Mouse (Mus musculus): Measurements from ENCODE around the gene Olfr12. TPM values are rescaled to one million over a fixed set of nuclear protein-coding genes. Genes with fewer than 3 reads are reported as not detected.

Gene Olfr12
- polyA plus RNA-seq, 1 experiment from 2014 or later = 0.18 TPM

DNA sequence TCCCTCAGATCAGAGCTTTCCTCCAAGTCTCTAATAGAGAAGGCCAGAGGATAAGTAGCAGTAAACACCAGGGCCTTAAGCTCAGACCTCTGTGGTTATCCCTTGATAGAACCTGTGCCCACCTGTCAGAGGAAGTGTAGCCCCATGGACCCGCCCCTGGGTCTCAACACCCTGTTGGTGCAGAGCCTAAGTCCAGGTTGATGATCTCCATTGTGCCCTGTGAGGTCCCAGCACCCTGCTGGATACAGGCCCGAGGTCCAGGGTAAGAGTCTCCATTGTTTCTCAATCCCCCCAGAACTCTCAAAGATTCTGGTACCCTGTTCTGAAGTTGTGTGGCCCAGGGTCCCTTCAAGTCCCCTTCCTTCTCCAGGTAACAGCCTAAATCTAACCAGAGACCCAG, 28.5 kb downstream of the Olfr12 start:
- Histone ChIP-seq H3K4me3 (no peak overlapping the region), H3K4me1 (replicated peaks) (peaks cover 28% of the 10 kb centered on the region), H3K36me3 (no peaks in the 10 kb centered on the region), H3K9me3 (no peaks in the 10 kb centered on the region), H3K27ac (no peak overlapping the region), H3K27me3 (ENCODE audit: insufficient read depth, poor library complexity, severe bottlenecking) (peaks cover 16% of the 10 kb centered on the region)
- WGBS = 59% methylated on average over 2 of the region's 2 CpGs
- DNase-seq (ENCODE audit: low spot score) = no peak

DNA sequence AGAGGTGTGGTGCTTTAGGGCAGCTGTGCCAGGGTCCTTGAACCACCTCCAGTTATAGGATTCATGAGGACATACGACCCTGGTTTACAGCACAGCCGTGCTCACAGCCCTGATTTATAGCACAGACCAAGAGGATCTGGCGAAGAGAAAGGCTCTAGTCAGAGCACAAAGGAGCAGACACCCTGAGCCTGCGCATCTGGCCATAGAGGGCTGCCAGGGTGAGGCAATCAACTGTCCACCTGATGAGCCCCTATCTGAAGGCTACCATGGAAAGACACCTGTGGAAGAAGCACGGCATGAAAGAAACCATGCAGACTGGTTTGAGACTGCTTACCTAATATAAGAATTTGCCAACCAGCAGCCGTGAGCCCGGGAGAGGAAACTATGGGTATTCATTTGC, 29.0 kb downstream of the Olfr12 start:
- no peak overlapping the region for H3K4me3 ChIP-seq
- H3K9me3 ChIP-seq = no peaks in the 10 kb centered on the region
- no peaks in the 10 kb centered on the region for H3K36me3 ChIP-seq
- peaks cover 27% of the 10 kb centered on the region for H3K4me1 ChIP-seq (replicated peaks)
- no peak for DNase-seq (ENCODE audit: low spot score)
- peaks cover 16% of the 10 kb centered on the region for H3K27me3 ChIP-seq (ENCODE audit: insufficient read depth, poor library complexity, severe bottlenecking)
- H3K27ac ChIP-seq = no peak overlapping the region
- WGBS = 86% methylated on average over 7 of the region's 7 CpGs

DNA sequence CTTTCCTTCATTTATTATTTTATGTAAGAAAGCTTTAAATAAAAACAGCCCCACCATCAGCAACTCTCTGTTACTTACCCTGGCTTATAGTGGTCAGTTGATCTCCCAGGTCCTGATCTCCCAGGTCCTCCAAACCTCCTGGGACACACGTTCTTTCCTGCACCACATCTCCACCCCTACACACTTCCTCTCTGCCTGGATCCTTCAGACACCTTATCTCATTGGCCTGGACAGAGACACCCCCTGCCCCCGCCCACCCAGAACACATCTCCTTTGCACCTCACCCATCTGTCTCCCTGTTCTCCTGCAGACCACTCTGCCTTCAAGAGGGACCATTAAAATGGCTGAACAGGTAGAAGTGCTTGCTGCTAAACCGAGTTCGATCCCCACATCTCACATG, 29.4 kb downstream of the Olfr12 start:
- peaks cover 16% of the 10 kb centered on the region for H3K27me3 ChIP-seq (ENCODE audit: insufficient read depth, poor library complexity, severe bottlenecking)
- H3K4me1 ChIP-seq (replicated peaks) = peaks cover 23% of the 10 kb centered on the region
- WGBS = 74% methylated on average over 4 of the region's 4 CpGs
- H3K4me3 ChIP-seq = no peak overlapping the region
- H3K9me3 ChIP-seq = no peaks in the 10 kb centered on the region
- H3K27ac ChIP-seq = no peak overlapping the region
- no peak for DNase-seq (ENCODE audit: low spot score)
- no peaks in the 10 kb centered on the region for H3K36me3 ChIP-seq

DNA sequence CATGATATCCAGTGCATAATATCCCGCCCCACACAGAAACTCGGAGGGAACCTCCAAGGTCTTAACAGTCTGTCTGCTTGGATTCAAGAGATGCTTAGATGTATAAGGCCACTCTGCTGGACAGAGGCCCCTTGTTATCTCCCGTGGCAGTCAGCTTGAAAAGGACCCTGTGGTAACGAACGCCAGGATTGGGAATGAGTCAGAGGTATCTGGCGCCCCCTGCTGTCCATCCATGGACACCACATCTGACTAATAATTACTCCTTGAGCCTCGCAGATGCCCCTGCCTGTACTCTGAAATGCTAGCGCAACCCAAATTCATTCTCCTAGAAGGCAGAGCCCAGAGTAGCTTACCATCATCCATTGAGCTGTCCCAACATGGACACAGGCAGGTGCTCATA, 30.2 kb downstream of the Olfr12 start:
- H3K4me3 ChIP-seq = 0 out of 2 replicates have a peak overlapping the region, but pooled peaks have one; percentile 9
- no peaks in the 10 kb centered on the region for H3K9me3 ChIP-seq
- H3K36me3 ChIP-seq = no peaks in the 10 kb centered on the region
- peak; percentile 84 for DNase-seq (ENCODE audit: low spot score)
- H3K4me1 ChIP-seq (replicated peaks) = peaks cover 16% of the 10 kb centered on the region
- 12% methylated on average over 8 of the region's 8 CpGs for WGBS
- no peak overlapping the region; the same call in 1 of the 2 replicates for H3K27ac ChIP-seq
- peaks cover 16% of the 10 kb centered on the region for H3K27me3 ChIP-seq (ENCODE audit: insufficient read depth, poor library complexity, severe bottlenecking)

DNA sequence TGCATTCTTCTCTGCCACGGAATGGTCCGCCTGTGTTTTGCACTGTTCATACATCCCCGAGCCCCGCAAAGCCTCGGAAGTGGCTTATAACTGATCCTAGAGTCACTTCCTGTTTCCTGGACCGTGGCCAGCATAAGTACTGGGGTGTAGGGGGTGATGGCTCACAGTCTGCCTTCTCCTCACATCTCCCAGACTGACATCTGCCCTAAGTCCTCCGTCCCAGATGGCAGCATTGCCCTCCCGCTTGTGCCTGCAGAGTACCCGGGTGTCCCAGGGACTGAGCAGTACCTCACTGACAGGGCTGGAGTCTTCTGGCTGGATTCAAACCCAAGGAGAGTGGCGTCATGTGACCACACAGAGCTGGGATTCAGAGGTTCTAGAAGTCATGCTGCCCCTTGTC, 30.6 kb downstream of the Olfr12 start:
- Histone ChIP-seq H3K27me3 (ENCODE audit: insufficient read depth, poor library complexity, severe bottlenecking) (peaks cover 16% of the 10 kb centered on the region), H3K4me3 (0 out of 2 replicates have a peak overlapping the region, but pooled peaks have one; percentile 9), H3K27ac (no peak overlapping the region), H3K9me3 (no peaks in the 10 kb centered on the region), H3K4me1 (replicated peaks) (peaks cover 13% of the 10 kb centered on the region), H3K36me3 (no peaks in the 10 kb centered on the region)
- 52% methylated on average over 10 of the region's 10 CpGs for WGBS
- no peak for DNase-seq (ENCODE audit: low spot score)

DNA sequence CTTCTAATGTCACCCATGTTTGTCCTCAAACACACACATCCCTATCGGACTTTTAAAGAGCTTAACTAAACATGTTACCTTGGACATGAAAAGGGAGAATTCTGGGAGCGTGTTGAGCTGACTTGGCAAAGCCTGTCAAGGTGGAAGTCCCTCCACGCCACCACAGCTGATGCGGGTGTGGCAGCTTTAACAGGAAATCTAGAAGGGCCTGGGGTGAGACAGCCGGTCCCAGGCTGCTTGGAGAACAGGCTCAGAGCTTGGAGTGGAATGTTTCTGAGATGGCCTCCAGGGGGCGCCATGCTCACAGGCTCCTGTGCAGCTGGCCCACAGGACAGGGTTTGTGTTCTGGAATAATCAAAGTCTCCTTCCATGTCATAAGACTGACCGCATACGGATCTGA, 31.1 kb downstream of the Olfr12 start, which contains the start of gene Otos:
Gene Otos, minus strand, starts transcription at position 169 of the 400 bp plus-strand sequence.
- WGBS = 35% methylated on average over 8 of the region's 8 CpGs
- Histone ChIP-seq H3K27ac (no peak within 1 kb of the TSS; the same call in 1 of the 2 replicates), H3K9me3 (no peaks in the 10 kb centered on the region), H3K4me3 (0 out of 2 replicates have a peak within 1 kb of the TSS, but pooled peaks have one; percentile 9), H3K4me1 (replicated peaks) (peaks cover 12% of the 10 kb centered on the region), H3K36me3 (no peaks in the 10 kb centered on the region), H3K27me3 (ENCODE audit: insufficient read depth, poor library complexity, severe bottlenecking) (peaks cover 16% of the 10 kb centered on the region)
- peak; percentile 76 for DNase-seq (ENCODE audit: low spot score)

DNA sequence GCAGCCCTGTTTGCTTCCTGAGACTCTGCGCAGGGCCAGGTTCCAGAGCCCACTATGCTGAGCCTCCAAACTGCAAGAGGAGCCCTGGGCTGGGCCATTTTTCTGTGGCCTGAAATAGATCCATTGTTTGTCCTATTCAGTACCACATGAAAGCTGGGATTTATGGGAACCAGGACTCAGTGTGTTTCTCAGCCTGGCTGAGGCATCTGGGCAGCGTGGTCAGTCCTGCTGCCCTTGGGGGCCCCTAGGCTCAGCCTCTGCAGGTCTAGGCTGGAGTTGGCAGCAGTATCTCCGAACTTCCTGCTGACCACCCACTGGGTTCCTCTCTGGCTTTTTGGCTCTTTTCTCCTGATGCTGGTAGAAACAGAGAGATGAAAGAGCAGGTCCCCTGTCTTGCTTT, 33.9 kb downstream of the Olfr12 start:
- Histone ChIP-seq H3K36me3 (no peaks in the 10 kb centered on the region), H3K27ac (no peak overlapping the region), H3K27me3 (ENCODE audit: insufficient read depth, poor library complexity, severe bottlenecking) (peaks cover 7% of the 10 kb centered on the region), H3K4me1 (replicated peaks) (peaks cover 11% of the 10 kb centered on the region), H3K4me3 (no peak overlapping the region), H3K9me3 (no peaks in the 10 kb centered on the region)
- WGBS = 62% methylated on average over 3 of the region's 3 CpGs
- no peak for DNase-seq (ENCODE audit: low spot score)

DNA sequence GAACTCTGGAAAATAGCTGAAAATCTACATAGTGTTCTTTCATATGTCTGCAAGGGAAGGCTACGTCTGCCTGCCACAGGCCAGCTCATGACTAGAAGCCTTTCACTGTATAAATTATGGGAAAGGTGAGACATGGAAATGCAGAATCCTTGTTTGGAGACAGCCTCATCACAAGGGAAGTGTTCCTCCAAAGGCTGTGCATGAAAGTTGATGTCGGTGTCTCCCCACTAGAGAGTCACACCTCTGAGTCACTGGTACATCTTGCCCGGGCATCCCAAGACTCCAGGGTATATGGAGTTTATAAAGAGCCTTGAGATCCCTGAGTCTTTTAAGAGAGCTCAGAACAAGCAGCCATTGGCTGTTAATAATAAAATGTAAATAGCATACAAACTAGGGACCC, 35.6 kb downstream of the Olfr12 start:
- no peaks in the 10 kb centered on the region for H3K36me3 ChIP-seq
- no peak for DNase-seq (ENCODE audit: low spot score)

DNA sequence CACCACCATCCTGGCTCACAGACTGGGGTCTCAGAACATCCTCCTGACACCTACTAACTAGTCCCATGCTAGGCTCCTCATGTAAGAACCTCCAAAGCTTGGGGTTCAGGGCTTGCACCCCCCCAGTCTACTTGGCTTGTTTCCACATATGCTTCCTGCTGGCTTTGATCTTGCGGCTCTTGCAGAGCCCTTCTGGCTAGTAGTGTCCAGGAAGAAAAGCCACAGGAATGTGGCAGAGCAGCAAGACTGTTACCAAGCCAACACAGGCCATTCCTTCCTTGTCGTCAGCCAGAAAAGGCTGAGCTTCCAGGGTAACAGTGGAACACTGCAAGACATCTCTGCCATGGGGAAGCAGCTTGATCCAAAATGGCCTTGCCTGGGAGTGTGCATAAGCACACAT, 37.1 kb downstream of the Olfr12 start:
- Histone ChIP-seq H3K36me3 (no peaks in the 10 kb centered on the region), H3K4me1 (replicated peaks) (no peaks in the 10 kb centered on the region), H3K4me3 (no peak overlapping the region), H3K27me3 (ENCODE audit: insufficient read depth, poor library complexity, severe bottlenecking) (peaks cover 8% of the 10 kb centered on the region), H3K27ac (no peak overlapping the region), H3K9me3 (no peaks in the 10 kb centered on the region)
- WGBS = 74% methylated on average over 2 of the region's 2 CpGs
- DNase-seq (ENCODE audit: low spot score) = no peak

More for the DNA sequence above, 35.6 kb downstream of the Olfr12 start:
- peaks cover 4% of the 10 kb centered on the region for H3K27me3 ChIP-seq (ENCODE audit: insufficient read depth, poor library complexity, severe bottlenecking)
- no peak overlapping the region for H3K27ac ChIP-seq
- WGBS = 86% methylated on average over 3 of the region's 3 CpGs
- H3K4me1 ChIP-seq (replicated peaks) = peaks cover 4% of the 10 kb centered on the region
- no peaks in the 10 kb centered on the region for H3K9me3 ChIP-seq
- no peak overlapping the region for H3K4me3 ChIP-seq

DNA sequence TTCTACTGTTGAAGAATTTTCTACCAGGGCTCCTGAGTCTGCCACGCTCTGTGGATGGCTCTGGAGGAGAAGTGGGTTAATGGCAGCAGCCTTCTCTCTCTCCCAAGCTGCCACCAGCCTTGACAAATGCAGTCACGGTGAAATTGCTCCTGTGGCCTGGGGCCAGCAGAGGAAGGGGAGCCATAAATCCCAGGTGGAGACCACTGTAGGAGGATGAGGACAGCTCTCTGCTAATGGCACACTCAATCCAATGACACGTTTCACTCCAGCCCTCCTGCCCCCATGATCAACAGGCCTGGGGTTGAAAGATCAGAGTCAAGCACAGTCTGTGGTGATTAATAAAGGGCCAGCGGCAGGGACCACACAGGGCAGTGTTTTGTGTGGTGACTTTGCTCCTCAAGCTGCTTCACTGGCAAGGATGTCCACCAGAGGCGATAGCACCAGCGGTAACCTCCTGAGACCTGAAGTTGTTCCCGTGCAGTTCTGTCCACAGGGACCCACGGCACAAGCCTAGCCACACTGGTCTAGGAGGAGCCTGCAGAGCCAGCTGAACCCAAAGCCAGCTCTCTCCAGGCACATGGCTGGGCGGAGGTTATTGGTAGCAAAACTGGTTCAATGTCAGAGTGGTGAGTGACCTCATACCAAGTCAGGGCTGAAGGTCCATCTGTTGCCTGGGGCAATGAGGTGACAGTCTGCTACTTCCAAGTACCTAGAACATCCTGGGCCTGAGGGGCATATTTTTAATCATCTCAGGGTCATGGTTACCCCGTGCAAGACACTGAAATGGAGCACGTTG, 39.6 kb downstream of the Olfr12 start:
- no peaks in the 10 kb centered on the region for H3K4me1 ChIP-seq (replicated peaks)
- WGBS = 83% methylated on average over 11 of the region's 11 CpGs

DNA sequence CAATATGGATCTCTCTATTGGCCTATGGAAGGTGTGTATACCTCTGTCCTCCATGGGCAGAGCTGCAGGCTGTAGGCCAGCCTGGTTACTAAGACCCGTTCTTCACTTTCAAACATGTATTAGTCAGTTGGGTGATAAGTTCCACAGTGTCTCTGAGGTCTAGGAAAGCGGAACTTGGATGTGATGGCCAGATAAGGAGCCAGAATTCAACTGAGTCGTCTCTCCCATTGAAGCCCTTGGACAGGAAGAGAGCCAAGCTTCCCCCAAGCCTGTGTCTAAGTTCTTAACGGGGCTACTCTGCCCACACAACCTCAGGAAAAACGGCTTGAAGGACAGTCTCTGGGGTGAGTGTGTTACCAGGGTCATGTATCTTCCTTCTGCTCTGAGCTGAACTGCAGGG, 41.8 kb downstream of the Olfr12 start:
- Histone ChIP-seq H3K36me3 (no peaks in the 10 kb centered on the region), H3K27me3 (ENCODE audit: insufficient read depth, poor library complexity, severe bottlenecking) (peaks cover 4% of the 10 kb centered on the region; the same call in 1 of the 2 replicates), H3K27ac (no peak overlapping the region), H3K4me3 (no peak overlapping the region), H3K4me1 (replicated peaks) (no peaks in the 10 kb centered on the region), H3K9me3 (no peaks in the 10 kb centered on the region)
- no peak for DNase-seq (ENCODE audit: low spot score)
- WGBS = 71% methylated on average over 5 of the region's 5 CpGs

More for the DNA sequence above, 39.6 kb downstream of the Olfr12 start:
- Histone ChIP-seq H3K27me3 (ENCODE audit: insufficient read depth, poor library complexity, severe bottlenecking) (peaks cover 4% of the 10 kb centered on the region; the same call in 1 of the 2 replicates), H3K36me3 (no peaks in the 10 kb centered on the region), H3K27ac (no peak overlapping the region), H3K9me3 (no peaks in the 10 kb centered on the region), H3K4me3 (no peak overlapping the region)
- no peak for DNase-seq (ENCODE audit: low spot score)

DNA sequence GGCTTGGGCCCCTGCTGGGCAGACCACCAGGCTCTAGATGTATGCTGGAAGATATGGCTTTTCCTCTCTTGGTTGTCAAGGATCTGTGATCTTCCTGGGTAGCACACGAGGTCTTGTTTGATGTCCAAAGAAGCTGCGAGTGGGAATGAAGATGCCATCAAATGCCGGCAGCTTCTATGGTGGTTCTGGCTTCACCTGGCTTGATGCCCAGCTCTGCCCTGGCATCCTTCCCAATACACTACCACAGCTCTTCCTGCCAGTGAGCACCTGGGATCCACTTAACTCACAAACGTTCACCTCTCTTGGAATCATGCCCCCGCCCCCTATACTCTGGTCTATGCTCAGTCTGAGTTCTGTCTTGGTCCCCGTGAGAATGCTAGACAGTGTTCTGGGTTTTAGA, 49.5 kb downstream of the Olfr12 start:
- peaks cover 4% of the 10 kb centered on the region; the same call in 1 of the 2 replicates for H3K9me3 ChIP-seq
- DNase-seq (ENCODE audit: low spot score) = no peak
- no peaks in the 10 kb centered on the region for H3K27me3 ChIP-seq (ENCODE audit: insufficient read depth, poor library complexity, severe bottlenecking)
- 87% methylated on average over 6 of the region's 6 CpGs for WGBS
- H3K36me3 ChIP-seq = no peaks in the 10 kb centered on the region
- no peaks in the 10 kb centered on the region for H3K4me1 ChIP-seq (replicated peaks)
- no peak overlapping the region for H3K27ac ChIP-seq
- H3K4me3 ChIP-seq = no peak overlapping the region

DNA sequence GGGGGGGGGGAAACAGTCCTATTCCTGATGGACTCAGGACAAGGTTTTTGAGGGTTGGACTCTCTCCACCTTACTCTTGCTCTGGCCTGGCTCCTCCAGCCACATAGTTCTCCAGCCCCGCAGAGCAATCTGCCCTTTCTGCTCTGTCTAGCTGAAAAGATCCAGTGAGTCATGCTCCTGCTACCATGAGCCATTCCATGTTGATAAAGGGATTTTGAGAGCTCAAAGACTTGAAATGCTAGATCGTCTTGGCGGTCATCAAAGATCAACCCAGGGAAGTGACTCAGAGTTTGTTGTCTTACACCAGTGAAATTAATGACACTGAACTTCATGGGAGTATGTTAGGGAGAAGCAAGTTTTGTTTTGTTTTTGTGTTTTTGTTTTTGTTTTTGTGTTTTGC, 51.8 kb downstream of the Olfr12 start:
- WGBS = 97% methylated on average over 3 of the region's 3 CpGs
- Histone ChIP-seq H3K4me1 (replicated peaks) (no peaks in the 10 kb centered on the region), H3K36me3 (no peaks in the 10 kb centered on the region), H3K27ac (no peak overlapping the region), H3K4me3 (no peak overlapping the region), H3K9me3 (peaks cover 4% of the 10 kb centered on the region; the same call in 1 of the 2 replicates), H3K27me3 (ENCODE audit: insufficient read depth, poor library complexity, severe bottlenecking) (no peaks in the 10 kb centered on the region)
- DNase-seq (ENCODE audit: low spot score) = no peak

Measured in hindbrain, embryonic 10.5 days (tissue).